Mouse (Mus musculus): ENCODE data around the gene Ttc13. TPM values are rescaled to one million over a fixed set of nuclear protein-coding genes. Genes with fewer than 3 reads are reported as not detected.

Ttc13 gene
- polyA plus RNA-seq, 1 experiment from 2014 or later = 43.0 TPM

DNA sequence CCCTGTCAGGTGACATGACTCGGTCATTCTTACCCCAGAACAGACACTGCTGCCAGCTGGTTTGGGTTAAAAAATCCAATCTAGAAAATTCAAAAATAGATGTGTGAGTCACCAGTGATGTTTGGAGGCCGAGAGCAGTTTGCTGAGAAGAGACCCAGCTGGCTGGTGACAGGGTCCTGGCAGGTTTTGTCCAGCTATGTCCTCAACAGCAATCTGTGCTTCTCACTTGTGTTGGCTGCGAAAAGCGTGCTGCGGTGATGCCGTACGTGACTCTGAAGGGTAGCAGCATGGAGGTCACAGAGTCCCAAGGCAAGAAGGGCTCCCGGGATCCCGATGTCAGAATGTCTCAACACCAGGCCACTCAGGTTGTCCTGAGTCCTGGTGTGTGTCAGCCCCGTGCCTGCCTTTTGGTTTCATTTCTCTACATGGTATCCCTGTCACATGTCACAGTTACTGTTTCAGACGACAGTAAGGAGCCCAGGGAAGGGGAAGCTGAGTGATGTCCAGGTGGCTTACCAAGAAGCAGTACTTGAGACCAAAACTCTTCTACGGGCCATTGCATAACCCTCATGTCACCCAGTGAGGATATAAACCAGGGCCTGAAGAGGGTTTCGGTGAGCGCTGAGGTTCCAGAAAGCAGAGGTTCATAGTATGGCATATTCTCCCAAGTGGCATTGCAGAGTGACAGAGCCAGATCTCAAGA is 88.6 kb downstream of the Ttc13 start:
- peak; percentile 82 for ATAC-seq (ENCODE audit: low read depth)
- Histone ChIP-seq H3K4me3 (ENCODE audit: low read length) (no peak overlapping the region), H3K36me3 (ENCODE audit: control insufficient read depth, insufficient read depth, low read length) (peaks cover 13% of the 10 kb centered on the region; the same call in 1 of the 2 replicates), H3K4me2 (ENCODE audit: low read depth, low read length) (no peak overlapping the region), H3K4me1 (replicated peaks; ENCODE audit: control insufficient read depth, insufficient read depth, low read length) (peaks cover 30% of the 10 kb centered on the region), H3K9ac (ENCODE audit: low read length) (no peak overlapping the region), H3K9me3 (ENCODE audit: control insufficient read depth, low read length) (no peaks in the 10 kb centered on the region), H3K27me3 (ENCODE audit: control insufficient read depth, insufficient read depth, low read depth, low read length) (no peaks in the 10 kb centered on the region), H3K27ac (ENCODE audit: low read length) (peak overlapping the region; percentile 85)
- 50% methylated on average over 14 of the region's 14 CpGs for WGBS

DNA sequence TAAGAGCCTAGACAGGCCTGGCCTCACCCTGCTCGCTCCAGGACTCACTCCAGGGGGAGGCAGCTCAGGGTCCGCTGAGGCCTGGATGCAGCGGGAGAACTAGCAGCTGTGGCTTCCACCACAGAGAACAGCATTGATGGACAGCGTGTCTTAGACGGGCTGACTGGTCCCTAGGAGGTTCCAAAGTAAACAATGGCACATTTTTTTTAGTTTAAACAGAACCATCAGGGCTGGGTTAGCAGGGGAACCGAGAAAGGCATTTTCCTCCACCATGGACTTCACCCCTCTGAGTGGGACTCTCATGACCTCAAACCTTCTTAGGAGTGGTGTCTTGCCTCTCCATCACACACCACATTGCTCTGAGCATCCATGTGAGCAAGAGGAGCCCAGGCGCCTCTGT is 89.8 kb downstream of the Ttc13 start:
- ATAC-seq (ENCODE audit: low read depth) = peak; percentile 87
- WGBS = 13% methylated on average over 7 of the region's 7 CpGs

DNA sequence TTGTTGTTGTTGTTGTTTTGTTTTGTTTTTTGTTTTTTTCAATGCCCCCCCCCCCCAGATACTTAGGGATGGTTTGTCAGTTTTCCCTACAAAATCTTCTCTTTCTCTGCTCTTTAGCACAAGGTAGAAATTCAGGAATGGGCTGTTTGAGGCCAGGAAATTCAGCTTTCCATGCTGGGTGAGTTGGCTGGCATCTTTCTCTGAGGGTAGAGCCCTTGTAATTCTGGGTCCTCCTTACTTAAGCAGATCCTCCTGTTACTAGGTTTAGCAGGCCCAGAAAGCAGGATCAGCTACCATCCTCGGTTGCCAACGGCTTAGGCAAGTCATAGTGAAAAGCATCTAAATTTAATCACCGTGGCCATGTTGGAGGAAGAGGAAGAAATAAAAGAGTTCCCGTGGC is 90.9 kb downstream of the Ttc13 start:
- Histone ChIP-seq H3K9me3 (ENCODE audit: control insufficient read depth, low read length) (no peaks in the 10 kb centered on the region), H3K27me3 (ENCODE audit: control insufficient read depth, insufficient read depth, low read depth, low read length) (no peaks in the 10 kb centered on the region), H3K27ac (ENCODE audit: low read length) (no peak overlapping the region), H3K4me2 (ENCODE audit: low read depth, low read length) (no peak overlapping the region), H3K4me1 (replicated peaks; ENCODE audit: control insufficient read depth, insufficient read depth, low read length) (peaks cover 30% of the 10 kb centered on the region), H3K4me3 (ENCODE audit: low read length) (no peak overlapping the region), H3K9ac (ENCODE audit: low read length) (no peak overlapping the region), H3K36me3 (ENCODE audit: control insufficient read depth, insufficient read depth, low read length) (0 out of 2 replicates have a peak, but pooled peaks cover under 1% of the 10 kb centered on the region)
- 79% methylated on average over 4 of the region's 4 CpGs for whole genome bisulfite sequencing
- no peak for ATAC-seq (ENCODE audit: low read depth)

More for the DNA sequence above, 89.8 kb downstream of the Ttc13 start:
- H3K9me3 ChIP-seq (ENCODE audit: control insufficient read depth, low read length) = no peaks in the 10 kb centered on the region
- peak overlapping the region; percentile 85 for H3K27ac ChIP-seq (ENCODE audit: low read length)
- no peak overlapping the region for H3K4me3 ChIP-seq (ENCODE audit: low read length)
- no peak overlapping the region for H3K4me2 ChIP-seq (ENCODE audit: low read depth, low read length)
- H3K9ac ChIP-seq (ENCODE audit: low read length) = no peak overlapping the region
- peaks cover 30% of the 10 kb centered on the region for H3K4me1 ChIP-seq (replicated peaks; ENCODE audit: control insufficient read depth, insufficient read depth, low read length)
- peaks cover 7% of the 10 kb centered on the region; the same call in 1 of the 2 replicates for H3K36me3 ChIP-seq (ENCODE audit: control insufficient read depth, insufficient read depth, low read length)
- no peaks in the 10 kb centered on the region for H3K27me3 ChIP-seq (ENCODE audit: control insufficient read depth, insufficient read depth, low read depth, low read length)

DNA sequence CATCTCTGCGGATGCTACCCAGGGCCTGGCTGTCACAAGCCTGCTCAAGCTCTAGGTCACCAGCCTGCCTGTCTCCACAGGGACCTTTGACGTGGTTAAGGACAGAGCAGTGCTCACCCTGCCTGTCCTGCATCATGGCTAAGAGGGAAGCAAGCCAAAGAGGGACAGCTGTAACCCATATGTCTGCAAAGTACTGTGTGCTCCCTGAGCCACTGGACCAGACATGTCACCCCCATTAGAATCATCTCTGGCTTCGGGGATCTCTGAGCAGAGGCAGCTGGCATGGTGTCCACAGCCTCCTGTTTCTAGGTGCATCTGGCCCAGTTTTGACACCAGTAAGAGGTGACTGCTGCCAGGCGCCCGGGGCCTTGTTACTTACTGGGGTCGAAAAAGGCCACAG is 91.3 kb downstream of the Ttc13 start:
- peak; percentile 29; the same call in 1 of the 2 replicates for ATAC-seq (ENCODE audit: low read depth)
- H3K4me3 ChIP-seq (ENCODE audit: low read length) = no peak overlapping the region
- no peak overlapping the region for H3K9ac ChIP-seq (ENCODE audit: low read length)
- H3K9me3 ChIP-seq (ENCODE audit: control insufficient read depth, low read length) = no peaks in the 10 kb centered on the region
- no peak overlapping the region for H3K27ac ChIP-seq (ENCODE audit: low read length)
- H3K36me3 ChIP-seq (ENCODE audit: control insufficient read depth, insufficient read depth, low read length) = no peaks in the 10 kb centered on the region
- H3K4me2 ChIP-seq (ENCODE audit: low read depth, low read length) = no peak overlapping the region
- 56% methylated on average over 6 of the region's 6 CpGs for WGBS
- H3K4me1 ChIP-seq (replicated peaks; ENCODE audit: control insufficient read depth, insufficient read depth, low read length) = peaks cover 30% of the 10 kb centered on the region
- H3K27me3 ChIP-seq (ENCODE audit: control insufficient read depth, insufficient read depth, low read depth, low read length) = no peaks in the 10 kb centered on the region

DNA sequence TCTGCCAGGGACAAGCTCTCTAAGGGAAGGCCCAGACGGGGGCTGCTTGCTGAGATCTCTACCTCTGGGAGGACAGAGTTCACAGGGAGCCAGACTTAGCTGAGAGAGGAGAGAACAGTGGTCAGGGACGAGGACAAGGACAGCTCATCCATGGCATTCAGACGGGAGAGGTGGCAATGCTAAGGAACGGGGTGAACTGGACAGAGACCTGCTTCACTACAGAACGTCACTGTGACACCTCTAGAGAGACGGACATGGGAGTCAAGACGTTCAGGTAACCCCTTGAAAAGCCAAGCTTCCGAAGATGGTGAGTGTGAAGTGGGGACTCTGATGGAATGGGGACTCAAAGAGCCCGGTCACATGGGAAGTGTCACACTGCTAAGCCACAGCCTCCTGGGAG is 95.5 kb downstream of the Ttc13 start:
- H3K27ac ChIP-seq (ENCODE audit: low read length) = no peak overlapping the region
- no peak for ATAC-seq (ENCODE audit: low read depth)
- no peak overlapping the region for H3K4me2 ChIP-seq (ENCODE audit: low read depth, low read length)
- H3K9me3 ChIP-seq (ENCODE audit: control insufficient read depth, low read length) = no peaks in the 10 kb centered on the region
- H3K9ac ChIP-seq (ENCODE audit: low read length) = no peak overlapping the region
- no peaks in the 10 kb centered on the region for H3K27me3 ChIP-seq (ENCODE audit: control insufficient read depth, insufficient read depth, low read depth, low read length)
- no peaks in the 10 kb centered on the region for H3K36me3 ChIP-seq (ENCODE audit: control insufficient read depth, insufficient read depth, low read length)
- no peak overlapping the region for H3K4me3 ChIP-seq (ENCODE audit: low read length)
- peaks cover 9% of the 10 kb centered on the region for H3K4me1 ChIP-seq (replicated peaks; ENCODE audit: control insufficient read depth, insufficient read depth, low read length)
- WGBS = 82% methylated on average over 9 of the region's 9 CpGs

Other genes with a start within 250 kb of the Ttc13 start
- 35.6 and 36.2 TPM in 2 replicates for gene Cog2, start 201.2 kb downstream of the Ttc13 start, polyA plus RNA-seq (2015; fragmentation: Nextera tagmentation; extraction: Ambion mirVana)
- 11.6 and 17.4 TPM in 2 replicates for gene Agt, start 152.3 kb downstream of the Ttc13 start, polyA plus RNA-seq (2015; fragmentation: Nextera tagmentation; extraction: Ambion mirVana)
- gene Capn9, start 145.9 kb downstream of the Ttc13 start, polyA plus RNA-seq (2015; fragmentation: Nextera tagmentation; extraction: Ambion mirVana) = 0.09 and 0.19 TPM in 2 replicates
- 26.3 and 30.1 TPM in 2 replicates for gene 2310022B05Rik, start 58.6 kb downstream of the Ttc13 start, polyA plus RNA-seq (2015; fragmentation: Nextera tagmentation; extraction: Ambion mirVana)
- gene Arv1, start 156 bp upstream of the Ttc13 start, polyA plus RNA-seq (2015; fragmentation: Nextera tagmentation; extraction: Ambion mirVana) = 18.7 and 19.6 TPM in 2 replicates
- gene Fam89a, start 29.8 kb upstream of the Ttc13 start, polyA plus RNA-seq (2015; fragmentation: Nextera tagmentation; extraction: Ambion mirVana) = 7.6 and 8.7 TPM in 2 replicates
- gene Trim67, start 71.1 kb upstream of the Ttc13 start, polyA plus RNA-seq (2015; fragmentation: Nextera tagmentation; extraction: Ambion mirVana) = 0.84 and 0.92 TPM in 2 replicates
- gene Gnpat, start 141.1 kb upstream of the Ttc13 start, polyA plus RNA-seq (2015; fragmentation: Nextera tagmentation; extraction: Ambion mirVana) = 97.5 and 99.0 TPM in 2 replicates
- gene 2810004N23Rik, start 141.1 kb upstream of the Ttc13 start, polyA plus RNA-seq (2015; fragmentation: Nextera tagmentation; extraction: Ambion mirVana) = 39.5 and 42.7 TPM in 2 replicates
- gene Exoc8, start 175.7 kb upstream of the Ttc13 start, polyA plus RNA-seq (2015; fragmentation: Nextera tagmentation; extraction: Ambion mirVana) = 8.3 and 8.8 TPM in 2 replicates
- 9.1 and 9.6 TPM in 2 replicates for gene Sprtn, start 175.9 kb upstream of the Ttc13 start, polyA plus RNA-seq (2015; fragmentation: Nextera tagmentation; extraction: Ambion mirVana)
- gene Egln1, start 227.3 kb upstream of the Ttc13 start, polyA plus RNA-seq (2015; fragmentation: Nextera tagmentation; extraction: Ambion mirVana) = 11.6 and 11.7 TPM in 2 replicates